Mouse (Mus musculus) right cerebral cortex, adult 2 months (tissue): ENCODE measurements around the gene Vac14.

Experiments used
- DNase-seq, 2 experiments: peaks; one replicate each; pipeline ENCODE4 v3.0.0; 2021 to 2022; ENCODE audit warnings: low spot score in 2 of 2

Gene Vac14

GRCm38 (mm10) chr8:110618391-110619207 lies at the start of gene Vac14:
Gene Vac14, plus strand, starts transcription at chr8:110618585.
- peak; percentile 98 to 99 for DNase-seq

DNA sequence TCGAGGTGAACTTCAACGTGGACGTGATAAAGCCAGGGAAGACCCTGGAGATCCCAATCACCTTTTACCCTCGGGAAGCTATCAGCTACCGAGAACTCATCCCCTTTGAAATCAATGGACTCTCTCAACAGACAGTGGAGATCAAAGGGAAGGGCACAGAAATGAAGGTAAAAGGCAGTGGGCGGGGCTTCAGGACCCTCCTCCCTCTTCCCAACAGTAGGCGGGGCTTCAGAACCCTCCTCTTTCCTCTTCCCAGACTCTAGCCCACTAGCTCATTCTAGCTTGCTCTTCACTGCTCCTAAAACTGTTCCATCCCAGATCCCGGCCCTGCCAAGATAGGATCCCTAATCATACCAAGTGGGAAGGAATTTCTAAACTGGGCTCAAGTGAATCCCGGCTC lies 25.7 kb upstream of the Vac14 start:
- no peak for DNase-seq

DNA sequence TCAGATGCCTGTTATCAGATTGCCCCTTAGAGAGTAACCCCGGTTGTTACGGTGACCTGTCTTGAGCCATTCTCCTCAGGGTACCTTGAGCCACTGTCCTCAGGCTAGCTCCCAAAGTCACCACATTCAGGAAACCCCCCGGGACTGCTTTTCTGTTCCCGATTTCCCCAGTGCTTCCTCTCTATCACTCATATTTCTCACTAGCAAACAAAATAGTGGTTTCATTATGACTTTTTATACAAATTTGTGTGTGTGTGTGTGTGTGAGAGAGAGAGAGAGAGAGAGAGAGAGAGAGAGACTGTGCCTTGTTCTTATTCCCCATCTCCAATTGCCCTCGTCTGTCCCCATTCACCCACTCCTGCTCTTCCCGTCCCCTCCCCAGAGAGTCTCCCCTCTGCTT lies 24.2 kb upstream of the Vac14 start:
- DNase-seq, result no peak

DNA sequence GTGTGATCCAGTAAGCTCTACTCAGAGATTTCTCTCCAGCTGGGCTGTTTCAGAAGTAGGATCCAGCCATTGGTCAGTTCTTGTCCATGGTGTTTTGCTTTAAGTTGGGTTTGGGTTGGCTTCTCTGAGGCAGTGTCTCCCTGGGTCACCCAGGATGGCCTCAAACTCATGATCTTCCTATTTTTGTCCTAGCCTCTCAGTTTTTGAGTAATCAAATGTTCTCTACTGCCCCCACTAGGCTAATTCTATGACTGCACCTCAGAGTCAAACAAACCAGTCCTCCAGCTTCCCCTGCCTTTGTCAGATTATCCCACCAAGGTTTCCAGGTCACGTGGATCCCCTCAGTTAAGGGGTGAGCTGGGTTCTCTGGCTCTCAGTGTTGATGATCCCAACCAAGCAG lies 13.8 kb upstream of the Vac14 start:
- peak; percentile 46 to 66 for DNase-seq

DNA sequence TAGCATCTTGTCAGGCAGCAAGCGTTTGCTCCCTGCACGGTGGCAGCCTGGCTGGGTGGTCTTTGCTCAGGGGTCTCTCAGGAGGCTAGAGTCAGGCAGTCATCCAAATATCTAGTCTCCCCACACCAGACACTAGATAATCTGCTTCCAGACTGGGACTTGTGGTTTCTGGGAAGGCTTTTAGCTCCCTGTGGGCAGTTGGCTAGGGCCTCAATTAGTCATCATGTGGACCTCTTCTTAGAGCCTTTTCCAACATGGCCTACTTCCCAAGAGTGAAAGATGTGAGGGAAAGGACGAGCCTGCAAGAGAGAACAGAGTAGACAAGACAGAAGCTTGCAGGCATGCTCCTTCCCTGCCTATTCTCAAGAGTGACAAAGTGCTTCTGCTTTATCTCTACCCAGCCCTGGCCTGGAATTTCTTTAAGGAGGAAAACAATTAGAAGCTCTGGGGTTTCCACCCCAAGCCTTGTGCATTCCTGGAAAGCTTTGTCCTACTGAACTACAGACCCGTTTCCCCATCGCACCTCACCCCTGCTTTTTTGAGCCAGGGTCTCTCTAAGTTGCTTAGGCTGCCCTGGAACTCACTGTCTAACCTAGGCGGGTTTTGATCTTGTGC lies 12.9 kb upstream of the Vac14 start:
- no peak for DNase-seq

- DNase-seq, result no peak
Observed at GRCm38 (mm10) chr8:110615730-110616129, 2.7 kb upstream of the Vac14 start.

DNA sequence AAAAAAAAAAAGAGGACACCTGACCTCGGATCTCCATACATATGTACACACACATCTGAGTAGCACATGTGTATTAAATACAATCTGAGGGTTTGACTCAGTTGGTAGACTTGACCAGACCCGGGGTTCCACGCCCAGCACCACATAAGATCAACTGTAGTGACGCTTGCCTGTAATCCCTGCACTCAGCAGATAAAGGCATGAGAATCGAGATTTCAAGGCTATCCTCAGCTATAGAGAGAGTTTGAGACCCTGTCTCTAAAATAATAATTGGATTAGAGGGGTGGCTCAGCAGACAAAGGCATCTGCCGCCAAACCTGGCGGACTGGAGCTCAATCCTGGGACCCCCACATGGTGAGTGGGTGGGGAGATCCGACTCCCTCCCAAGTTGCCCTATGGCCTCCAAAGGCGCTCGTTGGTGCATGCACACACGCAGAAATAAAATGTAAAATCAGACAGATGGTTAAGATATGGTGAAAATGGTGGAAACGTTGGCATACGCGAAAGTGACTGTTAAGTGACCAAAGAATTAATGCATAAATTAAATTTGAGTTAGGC lies 505 bp upstream of the Vac14 start:
- no peak for DNase-seq

- peak in 1 of 2 experiments; percentile 27 for DNase-seq
Observed at GRCm38 (mm10) chr8:110619208-110619574, 806 bp downstream of the Vac14 start.

GRCm38 (mm10) chr8:110619919-110620318 lies 1.5 kb downstream of the Vac14 start:
- DNase-seq, result no peak

GRCm38 (mm10) chr8:110626431-110626830 lies 8.0 kb downstream of the Vac14 start:
- DNase-seq, result no peak

GRCm38 (mm10) chr8:110629245-110630063 lies 11.1 kb downstream of the Vac14 start:
- DNase-seq, result peak; percentile 62

- DNase-seq, result no peak
Observed at GRCm38 (mm10) chr8:110630079-110630478, 11.7 kb downstream of the Vac14 start.

DNA sequence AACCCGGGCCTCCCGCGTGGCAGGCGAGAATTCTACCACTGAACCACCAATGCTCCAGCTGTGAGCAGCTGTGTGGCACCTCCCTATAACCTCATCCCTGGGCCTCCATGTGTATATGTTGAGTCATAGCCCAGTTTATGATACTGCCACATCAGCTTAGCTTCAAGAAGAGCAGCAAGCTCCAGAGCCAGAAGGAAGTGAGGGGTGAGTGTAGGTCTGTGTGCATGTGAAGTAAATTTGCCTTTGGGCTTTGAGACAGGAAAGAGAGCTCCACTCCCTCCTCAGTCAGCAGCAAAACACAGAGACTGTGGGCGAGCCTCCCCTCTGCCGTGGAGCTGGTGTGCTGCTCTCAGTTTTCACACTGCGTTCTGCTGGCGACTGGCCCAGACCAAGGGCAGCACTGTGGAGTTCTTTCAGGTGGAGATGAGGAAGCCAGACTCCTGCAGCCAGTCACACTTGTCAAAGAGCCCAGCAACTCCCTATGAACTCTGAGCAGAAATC lies 12.2 kb downstream of the Vac14 start:
- DNase-seq, result peak; percentile 68 to 75

DNA sequence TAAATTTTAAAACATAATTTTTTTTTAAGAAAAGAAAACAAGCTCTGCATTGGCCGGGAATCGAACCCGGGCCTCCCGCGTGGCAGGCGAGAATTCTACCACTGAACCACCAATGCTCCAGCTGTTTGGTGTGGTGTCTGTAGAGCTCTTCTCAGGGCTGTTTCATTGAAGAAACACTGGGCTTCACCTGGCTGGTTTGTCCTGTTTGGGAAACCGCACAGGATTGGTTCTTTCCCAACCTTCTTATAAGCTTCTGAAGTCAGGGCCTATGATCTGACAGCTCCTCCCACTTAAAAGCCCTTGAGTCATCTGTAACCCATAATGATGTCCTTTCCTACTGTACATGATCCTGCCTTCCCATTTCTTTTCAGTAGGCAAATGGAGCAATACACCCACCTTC lies 12.8 kb downstream of the Vac14 start:
- DNase-seq, result no peak

DNA sequence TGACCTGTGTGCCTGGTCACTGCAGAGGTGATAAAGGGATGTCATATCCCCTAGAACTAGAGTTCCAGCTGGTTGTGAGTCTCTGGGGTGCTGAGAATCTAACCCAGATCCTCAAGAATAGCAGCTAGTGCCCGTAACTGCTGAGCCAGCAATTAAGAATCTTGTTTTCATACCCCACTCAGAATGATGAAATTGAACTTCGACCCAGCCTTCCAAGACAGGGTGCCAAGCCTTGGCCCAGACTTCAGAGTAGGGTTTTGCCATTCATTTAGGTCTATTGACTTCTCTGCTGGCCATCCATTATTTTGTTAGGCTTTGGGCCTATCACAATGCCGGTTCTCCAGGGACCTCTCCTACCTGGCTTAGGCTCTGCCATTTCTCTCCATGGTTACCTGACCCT lies 15.4 kb downstream of the Vac14 start:
- DNase-seq, result no peak

- DNase-seq, result no peak
Observed at GRCm38 (mm10) chr8:110636182-110636581, 17.8 kb downstream of the Vac14 start.

DNA sequence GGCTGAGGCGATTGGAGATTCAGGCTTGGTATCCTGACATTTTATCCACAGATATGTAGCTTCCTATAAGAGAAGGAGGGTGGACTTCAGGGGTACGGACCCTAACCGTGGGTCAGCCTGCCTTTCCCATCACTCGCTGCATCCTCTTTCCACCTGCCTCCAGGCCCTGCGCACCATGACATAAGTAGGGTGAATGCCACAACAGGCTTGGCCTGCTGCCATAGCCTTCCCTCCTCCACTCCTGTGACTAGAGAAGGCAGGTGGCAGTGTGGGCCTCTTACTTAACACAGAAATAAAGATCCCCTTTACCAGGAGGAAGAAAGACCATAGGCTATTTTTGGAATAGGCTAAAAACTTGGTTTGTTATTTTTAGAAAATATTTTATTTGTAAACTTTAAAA lies 23.9 kb downstream of the Vac14 start:
- DNase-seq, result no peak

DNA sequence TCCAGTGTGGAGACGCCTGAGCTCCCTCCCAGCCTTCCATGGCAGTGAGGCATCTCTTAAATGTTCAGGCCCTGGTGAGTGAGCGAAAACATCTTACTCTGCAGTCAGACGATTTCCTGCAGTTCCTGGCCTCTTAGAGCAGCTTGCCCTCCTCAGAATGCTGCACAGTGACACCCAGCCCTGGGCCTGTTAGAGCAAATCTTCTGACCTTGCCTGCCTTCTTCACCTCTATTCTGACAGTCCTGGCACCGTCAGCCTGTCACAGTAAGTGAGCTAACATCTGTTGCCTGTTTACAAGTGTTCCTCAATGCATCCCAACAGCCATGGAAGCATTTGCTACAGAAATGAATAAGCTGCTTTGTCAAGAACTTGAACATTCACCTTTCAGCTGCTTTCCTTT lies 24.8 kb downstream of the Vac14 start:
- DNase-seq, result no peak

DNA sequence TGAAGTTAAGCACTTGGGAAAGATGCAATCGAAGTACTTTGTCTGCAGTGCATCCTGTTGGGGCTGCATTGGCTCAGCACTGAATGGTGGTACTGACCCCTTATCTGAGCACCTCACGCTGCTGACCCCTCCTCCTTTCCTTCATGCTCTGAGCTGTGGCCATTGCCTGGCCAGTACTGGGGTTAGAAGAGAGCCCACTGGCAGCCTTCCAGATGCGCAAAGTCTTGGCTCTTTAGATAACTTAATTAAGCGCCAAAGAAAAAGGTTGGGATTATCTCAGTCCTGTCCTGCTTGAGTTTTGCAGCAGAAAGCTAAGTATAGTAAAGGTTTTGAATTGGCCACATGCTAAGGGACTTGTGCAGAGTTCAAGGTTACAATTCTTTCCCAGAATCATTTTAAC lies 26.0 kb downstream of the Vac14 start:
- DNase-seq, result no peak

DNA sequence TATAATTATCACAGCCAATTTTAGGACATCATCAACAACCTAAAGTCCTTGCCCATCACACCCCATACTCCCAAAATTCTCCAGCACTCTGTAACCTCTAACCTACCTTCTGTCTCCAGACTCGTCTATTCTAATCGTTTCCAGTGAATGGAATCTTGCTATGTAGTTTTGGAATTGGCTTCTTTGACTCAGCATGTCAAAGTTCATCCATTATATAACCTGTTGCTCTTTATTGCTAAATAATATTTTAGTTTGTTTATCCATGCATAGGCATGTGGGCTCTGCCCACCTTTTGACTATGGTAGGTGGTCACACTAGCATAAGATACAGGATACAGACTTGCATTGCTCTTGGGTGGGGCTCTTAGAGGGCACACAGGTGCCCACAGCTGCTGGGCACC lies 26.5 kb downstream of the Vac14 start:
- no peak for DNase-seq

DNA sequence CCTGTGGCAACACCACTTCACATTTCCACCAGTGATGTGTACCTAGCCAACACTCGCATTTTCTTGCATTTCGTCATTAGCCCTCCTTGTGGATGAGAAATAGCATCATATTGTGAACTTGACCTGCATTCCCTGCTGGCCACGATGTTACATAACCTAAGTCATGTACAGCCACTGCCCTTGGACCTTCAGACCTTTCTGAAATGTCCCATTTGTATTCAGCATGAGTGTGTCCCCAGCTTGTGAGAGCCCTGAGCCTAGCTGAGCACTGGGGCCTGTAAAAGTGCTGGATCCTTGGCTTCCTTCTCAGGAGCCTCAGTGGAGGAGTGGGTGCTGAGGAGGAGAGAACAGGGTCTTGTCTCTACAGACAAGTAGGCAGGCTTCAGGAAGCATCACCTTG lies 27.0 kb downstream of the Vac14 start:
- no peak for DNase-seq

DNA sequence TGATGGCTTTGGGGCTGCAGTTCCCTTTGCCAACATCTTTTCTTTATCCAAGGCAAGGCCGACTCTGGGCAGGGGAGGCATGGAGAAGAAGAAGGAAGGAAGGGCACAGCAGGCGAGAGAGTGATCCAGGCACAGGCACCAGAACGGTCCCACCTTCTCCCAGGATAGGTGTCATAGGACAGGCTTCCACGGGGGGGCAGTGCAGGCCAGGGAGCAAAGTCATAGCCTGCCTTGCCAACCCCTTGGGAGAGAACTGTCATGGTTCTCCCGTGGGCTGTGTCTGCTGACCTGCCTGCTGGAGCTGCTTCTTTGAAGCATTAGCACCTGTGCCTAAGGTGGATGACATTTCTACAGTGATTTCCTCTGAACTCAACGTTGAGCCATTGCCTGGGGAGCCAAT lies 27.7 kb downstream of the Vac14 start:
- DNase-seq, result peak; percentile 80
